Mouse (Mus musculus) left cerebral cortex, postnatal 14 days (tissue): Measurements from ENCODE around the gene Ikzf3. TPM values are rescaled to one million over a fixed set of nuclear protein-coding genes. Genes with fewer than 3 reads are reported as not detected.

ENCODE experiments used
- DNase-seq, 2 experiments: peaks; one replicate each; pipeline ENCODE4 v3.0.0; 2021 to 2022; ENCODE audit warnings: low spot score in 2 of 2, mixed read lengths in 1 of 2
- intact Hi-C: fragments of 180-260 bp; cut with DNase I; formaldehyde crosslinking; loops from one replicate; pipeline ENCODE4 v1.15.1; 2025
- total RNA-seq, 2 experiments: library from RNA; stranded (reverse); gene quantifications; 2 replicates each; pipeline ENCODE4 v1.2.3; 2021

Ikzf3 gene
- total RNA-seq, 2 experiments from 2014 or later: 0.21 to 0.62 TPM

- no peak for DNase-seq
- intact Hi-C loops: no loop called here
These were observed 8.3 kb downstream of the Ikzf3 start for GRCm38 (mm10) chr11:98537480-98538034.

DNA sequence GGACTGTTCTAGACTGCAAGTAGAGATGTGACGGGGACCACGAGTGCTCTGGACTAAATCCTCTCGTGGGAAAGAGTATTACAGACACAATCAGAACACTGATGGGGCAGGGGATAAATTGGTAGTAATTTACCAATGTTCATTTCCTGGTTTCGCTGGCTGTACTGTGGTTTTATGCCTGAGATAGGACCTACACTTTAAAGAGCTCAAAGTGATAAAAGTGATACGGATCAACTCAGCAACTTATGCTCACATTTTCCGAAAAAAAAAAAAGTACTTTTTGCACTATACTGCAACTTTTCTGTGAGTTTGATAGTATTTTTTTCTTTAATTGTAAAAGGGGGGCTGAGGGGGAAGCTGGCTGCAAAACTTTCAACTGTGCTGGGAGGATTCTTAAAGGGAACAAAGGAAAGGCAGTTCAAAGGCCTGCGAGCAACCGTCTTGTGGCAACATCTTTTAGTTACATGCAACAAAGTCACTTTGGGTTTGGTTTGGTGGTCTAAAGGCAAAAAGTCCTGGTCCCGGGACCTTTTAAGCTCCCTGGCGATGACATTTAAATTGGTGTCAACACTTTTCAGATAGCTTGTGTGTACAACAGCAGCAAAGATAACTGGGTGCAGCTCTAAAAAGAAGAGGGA lies 18.9 kb downstream of the Ikzf3 start:
- DNase-seq: no peak
- intact Hi-C loops: no loop called here

GRCm38 (mm10) chr11:98525140-98525539 lies 20.7 kb downstream of the Ikzf3 start:
- intact Hi-C loops: no loop called here
- no peak for DNase-seq

GRCm38 (mm10) chr11:98520468-98520867 lies 25.4 kb downstream of the Ikzf3 start:
- intact Hi-C loops: no loop called here
- no peak for DNase-seq

DNA sequence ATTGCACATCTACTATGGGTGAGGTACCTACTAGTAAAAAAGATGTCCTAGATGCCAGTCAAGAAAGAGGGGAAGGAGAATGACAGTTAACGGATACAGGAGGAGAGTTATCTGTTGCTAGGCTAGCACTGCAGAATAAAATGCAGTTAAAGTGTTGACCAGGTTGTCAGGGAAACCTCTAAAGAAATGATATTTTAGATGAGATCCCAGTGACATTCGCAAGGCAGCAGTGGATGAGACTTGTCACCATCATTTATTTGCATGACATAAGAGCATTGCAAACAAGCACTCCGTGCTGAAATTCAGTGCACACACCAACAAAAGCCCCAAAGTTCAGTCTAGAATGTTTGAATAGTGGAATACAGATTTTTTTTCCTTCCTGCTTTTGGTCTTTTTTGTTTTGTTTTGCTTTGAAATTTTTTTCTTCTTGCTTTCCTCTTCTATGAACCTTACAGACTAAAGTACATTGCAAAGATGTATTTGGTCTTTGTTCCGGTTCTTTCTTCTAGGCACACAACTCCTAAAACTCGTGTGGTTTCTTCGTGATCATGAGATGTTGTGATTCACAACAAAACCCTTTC lies 32.4 kb downstream of the Ikzf3 start:
- intact Hi-C loops: no loop called here
- DNase-seq: no peak

- DNase-seq: no peak
- intact Hi-C loops: no loop called here
These were observed 33.0 kb downstream of the Ikzf3 start for GRCm38 (mm10) chr11:98512881-98513280.

GRCm38 (mm10) chr11:98510125-98510524 lies 35.7 kb downstream of the Ikzf3 start:
- DNase-seq: no peak
- intact Hi-C loops: no loop called here

DNA sequence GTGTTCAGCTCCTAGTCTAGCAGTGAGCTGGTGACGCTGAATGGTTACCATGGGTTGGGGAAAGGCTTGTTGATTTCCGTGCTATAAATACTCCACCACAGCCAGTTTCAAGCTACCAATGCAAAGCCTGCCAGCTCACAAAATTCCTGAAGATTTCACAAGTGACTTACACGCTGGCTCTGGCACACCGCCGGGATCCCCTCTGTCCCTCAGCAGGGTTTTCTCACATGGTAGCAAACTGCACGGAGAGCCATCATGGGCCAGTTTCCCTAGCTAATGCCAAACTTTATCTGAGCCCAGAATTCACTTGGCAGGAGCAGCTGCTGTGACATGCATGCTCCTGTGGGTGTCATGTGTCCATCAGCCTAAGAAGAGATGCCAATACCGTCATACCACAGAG lies 36.4 kb downstream of the Ikzf3 start:
- intact Hi-C loops: no loop called here
- peak; percentile 53 to 76 for DNase-seq

DNA sequence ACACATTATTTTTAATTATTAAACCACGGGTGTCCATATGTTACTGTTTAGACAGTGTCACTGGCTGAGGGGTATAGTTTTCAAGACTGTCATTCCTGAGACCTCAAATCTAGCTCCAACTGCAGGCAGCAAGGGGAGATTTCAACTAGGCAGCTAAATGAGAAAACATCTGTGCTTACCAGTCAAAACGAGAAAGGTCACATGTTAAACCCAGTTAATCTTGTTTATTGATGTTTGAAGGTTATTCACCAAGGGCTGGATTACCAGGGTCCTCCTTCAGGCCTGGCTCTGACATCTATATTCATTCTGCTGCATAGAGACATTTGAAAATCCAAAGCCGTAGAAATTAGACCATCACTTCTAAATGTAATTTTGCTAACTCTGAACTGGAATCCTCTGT lies 40.9 kb downstream of the Ikzf3 start:
- no peak for DNase-seq
- intact Hi-C loops: no loop called here

DNA sequence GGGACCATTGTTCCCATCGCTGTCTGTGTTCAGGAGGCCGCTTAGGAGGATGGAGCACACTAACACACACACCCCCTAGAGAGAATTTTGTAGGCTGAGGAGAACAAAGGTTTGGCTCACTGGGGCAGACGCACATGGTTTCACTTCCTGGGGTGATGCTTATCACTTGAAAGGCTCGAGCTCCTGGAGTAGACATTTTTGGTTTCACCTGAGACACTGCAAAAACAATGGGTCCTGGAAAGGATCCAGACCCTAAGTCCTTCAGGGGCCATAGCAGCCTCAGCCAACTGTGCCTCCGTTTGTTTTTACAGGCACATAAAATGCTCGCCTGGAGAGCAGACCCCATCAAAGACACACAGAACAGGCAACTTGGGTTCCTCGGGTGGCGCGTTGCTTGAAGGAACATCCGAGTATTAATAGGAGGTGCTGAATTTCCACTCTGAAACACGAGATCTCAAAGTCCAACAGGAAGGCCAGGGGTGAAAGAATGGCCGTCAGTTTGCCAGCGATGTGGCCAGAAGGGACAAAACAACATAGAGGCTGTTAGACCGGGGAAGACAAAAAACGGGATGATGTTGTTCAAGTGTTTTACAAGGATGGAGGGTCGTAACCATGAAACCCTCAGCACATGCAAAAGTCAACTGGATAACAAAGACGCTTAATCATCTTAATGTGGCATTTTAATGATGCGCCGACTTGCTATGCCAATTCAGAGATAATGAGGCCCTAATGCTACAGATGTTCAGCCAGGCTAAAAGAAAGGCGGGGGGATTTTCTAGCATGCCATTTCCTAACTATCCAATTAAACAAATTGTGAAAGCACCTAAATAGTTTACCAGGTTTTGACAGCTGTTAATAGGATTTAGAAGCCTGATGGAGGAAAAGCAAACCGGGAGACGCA lies 48.2 kb downstream of the Ikzf3 start:
- DNase-seq: no peak
- intact Hi-C loops: no loop called here

GRCm38 (mm10) chr11:98495176-98495719 lies 50.6 kb downstream of the Ikzf3 start:
- intact Hi-C loops: no loop called here

DNA sequence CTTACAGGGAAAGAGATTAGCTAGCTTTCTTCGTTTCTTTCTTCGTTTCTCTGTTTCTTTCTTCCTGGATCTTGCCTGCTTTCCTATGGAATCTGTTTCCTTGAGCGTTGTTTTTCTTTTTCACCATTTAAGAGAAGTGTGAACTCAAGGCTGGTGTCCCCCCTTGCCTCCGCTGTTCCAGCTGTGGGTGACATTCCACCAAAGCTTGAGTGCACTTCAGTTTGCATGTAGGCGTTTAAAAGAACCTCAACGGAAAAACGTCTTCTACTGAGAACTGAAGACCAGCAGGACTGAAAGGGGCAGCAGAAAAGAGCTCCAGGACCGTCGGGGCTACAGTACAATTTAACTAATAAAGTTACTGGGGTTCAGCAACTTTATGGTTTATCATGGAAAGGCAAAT lies 52.4 kb downstream of the Ikzf3 start:
- DNase-seq: no peak
- intact Hi-C loops: no loop called here

More at GRCm38 (mm10) chr11:98495176-98495719, 50.6 kb downstream of the Ikzf3 start:
- DNase-seq: no peak

GRCm38 (mm10) chr11:98492959-98493358 lies 52.9 kb downstream of the Ikzf3 start:
- intact Hi-C loops: no loop called here
- no peak for DNase-seq

- intact Hi-C loops: no loop called here
- no peak for DNase-seq
These were observed 54.3 kb downstream of the Ikzf3 start for GRCm38 (mm10) chr11:98491571-98491970.

DNA sequence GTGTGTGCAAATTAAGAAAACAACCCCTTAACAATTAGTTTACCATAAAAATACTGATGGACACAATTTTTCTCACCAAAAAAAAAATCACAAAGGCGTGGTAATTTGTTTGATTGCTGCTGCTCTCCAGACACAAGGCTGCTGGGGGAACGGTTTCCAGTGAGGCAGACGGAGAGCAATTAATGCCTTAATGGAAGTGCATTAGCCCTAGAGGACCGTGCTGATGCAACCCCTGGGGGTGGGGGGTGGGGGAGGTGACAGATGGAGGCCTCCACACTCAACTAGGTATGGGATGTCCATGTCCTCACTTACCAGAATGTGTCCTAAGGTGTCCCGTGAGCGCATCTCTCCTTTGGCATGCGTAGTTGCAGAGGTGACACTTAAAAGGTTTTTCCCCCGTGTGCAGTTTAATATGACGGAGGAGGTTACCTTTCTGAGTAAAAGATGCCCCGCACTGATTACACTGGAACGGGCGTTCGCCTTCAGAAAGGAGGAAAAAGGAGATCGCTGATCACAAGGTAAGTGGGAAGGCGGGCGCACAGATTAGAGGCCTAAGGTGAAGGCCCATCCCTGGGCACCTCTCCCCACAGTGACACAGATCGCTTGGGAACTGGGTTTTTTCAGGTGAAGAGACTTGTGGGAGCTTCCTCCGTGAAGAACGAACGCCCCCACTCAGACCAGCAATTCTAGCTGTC lies 57.1 kb downstream of the Ikzf3 start:
- no peak for DNase-seq
- intact Hi-C loops: no loop called here

DNA sequence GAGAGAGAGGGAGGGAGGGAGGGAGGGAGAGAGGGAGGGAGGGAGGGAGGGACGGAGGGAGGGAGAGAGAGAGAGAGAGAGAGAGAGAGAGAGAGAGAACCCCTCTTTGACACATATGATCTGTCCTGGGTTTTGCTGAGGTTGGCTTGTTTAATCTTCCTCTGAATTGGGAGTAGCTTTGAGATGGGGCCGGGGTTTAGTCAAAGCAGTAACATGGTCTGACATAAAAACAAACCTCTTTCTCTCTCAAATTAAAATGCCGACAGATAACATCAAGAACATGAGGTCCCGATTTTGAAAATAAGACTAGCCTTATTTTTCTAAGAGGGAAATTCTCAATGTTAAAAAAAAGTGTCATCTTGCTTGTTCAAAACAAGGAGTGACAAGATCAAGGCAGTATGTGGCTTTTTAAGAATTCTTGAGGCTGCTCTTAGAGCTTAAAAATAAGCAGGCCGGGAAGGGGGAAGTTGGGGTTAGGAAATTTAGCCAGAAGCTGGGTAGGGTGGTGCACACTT lies 58.2 kb downstream of the Ikzf3 start:
- intact Hi-C loops: no loop called here

GRCm38 (mm10) chr11:98485749-98486148 lies 60.1 kb downstream of the Ikzf3 start:
- intact Hi-C loops: no loop called here
- DNase-seq: no peak

More for the DNA sequence above, 58.2 kb downstream of the Ikzf3 start:
- no peak for DNase-seq

DNA sequence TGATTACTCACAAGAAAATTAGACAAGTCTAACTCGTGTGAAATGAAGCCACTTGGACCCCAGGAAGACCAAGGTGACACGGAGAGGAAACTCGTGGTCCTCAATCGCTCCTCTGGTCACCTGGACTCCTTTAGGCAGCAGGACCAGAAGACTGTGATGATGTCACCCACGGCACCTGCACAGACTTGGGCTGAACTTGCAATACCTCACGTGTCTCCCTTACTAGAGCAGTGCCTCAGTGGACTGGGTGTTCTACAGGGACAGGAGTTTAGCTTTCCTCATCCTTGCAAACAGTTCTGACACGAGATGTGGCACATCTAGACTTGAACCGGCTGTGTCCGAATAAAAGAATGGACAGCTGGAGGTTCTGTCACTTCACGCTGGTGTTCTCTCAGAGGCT lies 63.8 kb downstream of the Ikzf3 start:
- intact Hi-C loops: no loop called here
- DNase-seq: no peak

- intact Hi-C loops: no loop called here
- no peak for DNase-seq
These were observed 64.6 kb downstream of the Ikzf3 start for GRCm38 (mm10) chr11:98481231-98481630.
